In genomic region chr5:33435151-33435550, GRCm38 (mm10) we compare ENCODE assay signal across 22 mouse cellular contexts. TPM values are rescaled to one million over a fixed set of nuclear protein-coding genes. Genes with fewer than 3 reads are reported as not detected.
DNase-seq lines count a peak whose midpoint lies in the region; ATAC-seq and TF ChIP-seq lines count a peak whose summit lies in the region.
"Had no signal": no experiment of that assay in that cellular context is flagged by ENCODE, and none has a peak within 500 bp of the region (broad histone marks: within the 10 kb centered on the region; RNA-seq: fewer than 3 reads in every experiment).

No protein-coding gene starts in this region.

- intact Hi-C loops in heart, postnatal 14 days (cut with DNase I): no loop called here

- peaks cover 50% of the 10 kb centered on the region for H3K4me1 ChIP-seq in heart, embryonic 15.5 days (replicated peaks)
- peaks cover 26% of the 10 kb centered on the region for H3K4me1 ChIP-seq in midbrain, embryonic 11.5 days (ENCODE audit: control insufficient read depth, insufficient read depth, low read length)
- H3K4me1 ChIP-seq in midbrain, embryonic 13.5 days (replicated peaks): peaks cover 57% of the 10 kb centered on the region
- H3K4me1 ChIP-seq in hindbrain, embryonic 12.5 days: peaks cover 33% of the 10 kb centered on the region
- no peaks in the 10 kb centered on the region for H3K4me1 ChIP-seq in stomach, postnatal 0 days (replicated peaks; ENCODE audit: control insufficient read depth, insufficient read depth)

- peaks cover 94% of the 10 kb centered on the region for H3K27me3 ChIP-seq in heart, embryonic 15.5 days
- H3K27me3 ChIP-seq in midbrain, embryonic 11.5 days (ENCODE audit: control insufficient read depth, insufficient read depth, low read length): peaks cover 91% of the 10 kb centered on the region
- H3K27me3 ChIP-seq in midbrain, embryonic 13.5 days: peaks cover 100% of the 10 kb centered on the region
- peaks cover 100% of the 10 kb centered on the region for H3K27me3 ChIP-seq in hindbrain, embryonic 12.5 days
- H3K27me3 ChIP-seq in stomach, postnatal 0 days (ENCODE audit: control insufficient read depth, insufficient read depth, low read length): peaks cover 42% of the 10 kb centered on the region

- WGBS in heart, embryonic 15.5 days: 3% methylated on average over 26 of the region's 26 CpGs
- WGBS in midbrain, embryonic 11.5 days: 2% methylated on average over 26 of the region's 26 CpGs
- 1% methylated on average over 26 of the region's 26 CpGs for WGBS in midbrain, embryonic 13.5 days
- under 1% methylated on average over 26 of the region's 26 CpGs for WGBS in hindbrain, embryonic 12.5 days
- 3% methylated on average over 26 of the region's 26 CpGs for WGBS in stomach, postnatal 0 days

- H3K9me3 ChIP-seq in heart, embryonic 15.5 days (replicated peaks): no peaks in the 10 kb centered on the region
- no peaks in the 10 kb centered on the region for H3K9me3 ChIP-seq in midbrain, embryonic 11.5 days (ENCODE audit: control insufficient read depth, low read length)
- H3K9me3 ChIP-seq in midbrain, embryonic 13.5 days: no peaks in the 10 kb centered on the region
- H3K9me3 ChIP-seq in hindbrain, embryonic 12.5 days (replicated peaks): no peaks in the 10 kb centered on the region
- H3K9me3 ChIP-seq in stomach, postnatal 0 days (ENCODE audit: control insufficient read depth, low read length): no peaks in the 10 kb centered on the region
- H3K9me3 ChIP-seq: limb, embryonic 12.5 days; liver, embryonic 15.5 days had no signal

- no peak for TF ChIP-seq CTCF in stomach, postnatal 0 days (IDR thresholded peaks at IDR 0.05; ENCODE audit: low read depth)

- no peak for ATAC-seq in heart, embryonic 15.5 days (replicated peaks; ENCODE audit: insufficient number of reproducible peaks, insufficient read depth, low FRiP score, low read depth)
- no peak for ATAC-seq in midbrain, embryonic 11.5 days (ENCODE audit: low FRiP score)
- no peak for ATAC-seq in midbrain, embryonic 13.5 days
- ATAC-seq in hindbrain, embryonic 12.5 days (ENCODE audit: low FRiP score): no peak
- ATAC-seq in stomach, postnatal 0 days (ENCODE audit: low FRiP score, low TSS enrichment): no peak
- ATAC-seq: lung, postnatal 0 days had no signal

- H3K27ac ChIP-seq in heart, embryonic 15.5 days: no peak overlapping the region
- no peak overlapping the region for H3K27ac ChIP-seq in midbrain, embryonic 11.5 days (ENCODE audit: low read depth, low read length)
- H3K27ac ChIP-seq in midbrain, embryonic 13.5 days: no peak overlapping the region
- H3K27ac ChIP-seq in hindbrain, embryonic 12.5 days: no peak overlapping the region
- no peak overlapping the region for H3K27ac ChIP-seq in stomach, postnatal 0 days (replicated peaks)
- H3K27ac ChIP-seq: kidney, postnatal 0 days; limb, embryonic 12.5 days; liver, embryonic 15.5 days had no signal

- peak overlapping the region; percentile 34; the same call in 1 of the 2 replicates for H3K4me3 ChIP-seq in heart, embryonic 15.5 days
- H3K4me3 ChIP-seq in midbrain, embryonic 11.5 days (ENCODE audit: low read depth, low read length): 0 out of 2 replicates have a peak overlapping the region, but pooled peaks have one; percentile 19
- no peak overlapping the region; the same call in 1 of the 2 replicates for H3K4me3 ChIP-seq in midbrain, embryonic 13.5 days (replicated peaks)
- no peak overlapping the region for H3K4me3 ChIP-seq in hindbrain, embryonic 12.5 days
- H3K4me3 ChIP-seq in stomach, postnatal 0 days (ENCODE audit: low read depth, low read length): peak overlapping the region; percentile 15; the same call in 1 of the 2 replicates
- H3K4me3 ChIP-seq: erythroblast, embryonic 14.5 days had no signal

- no peak for TF ChIP-seq EP300 in stomach, postnatal 0 days (optimal IDR thresholded peaks at IDR 0.05)

- DNase-seq in heart, postnatal 14 days: no peak
- peak; percentile 91 for DNase-seq in midbrain, embryonic 11.5 days (ENCODE audit: low spot score, missing footprints)
- no peak for DNase-seq in stomach, postnatal 0 days (ENCODE audit: low spot score)
- DNase-seq in layer of hippocampus, adult 8-10 months (ENCODE audit: low spot score in 2 of 2): no peak
- DNase-seq: adrenal gland, postnatal 25 days; B cell, adult 2 months; heart, adult 18-20 months; thymus, adult 18-20 months had no signal

- H3K36me3 ChIP-seq in heart, embryonic 15.5 days: no peaks in the 10 kb centered on the region
- no peaks in the 10 kb centered on the region for H3K36me3 ChIP-seq in midbrain, embryonic 11.5 days (ENCODE audit: control insufficient read depth, insufficient read depth, low read length)
- no peaks in the 10 kb centered on the region for H3K36me3 ChIP-seq in midbrain, embryonic 13.5 days
- H3K36me3 ChIP-seq in hindbrain, embryonic 12.5 days: no peaks in the 10 kb centered on the region
- H3K36me3 ChIP-seq in stomach, postnatal 0 days (ENCODE audit: control insufficient read depth, insufficient read depth, low read length): no peaks in the 10 kb centered on the region
- H3K36me3 ChIP-seq: limb, embryonic 12.5 days; liver, embryonic 15.5 days had no signal

- no peak overlapping the region for H3K4me2 ChIP-seq in heart, embryonic 15.5 days
- H3K4me2 ChIP-seq in midbrain, embryonic 11.5 days: no peak overlapping the region
- no peak overlapping the region for H3K4me2 ChIP-seq in midbrain, embryonic 13.5 days (replicated peaks)
- H3K4me2 ChIP-seq in hindbrain, embryonic 12.5 days (replicated peaks): 0 out of 2 replicates have a peak overlapping the region, but pooled peaks have one; percentile 45
- H3K4me2 ChIP-seq in stomach, postnatal 0 days (replicated peaks; ENCODE audit: low read depth): no peak overlapping the region

- no peak overlapping the region for H3K9ac ChIP-seq in heart, embryonic 15.5 days
- no peak overlapping the region for H3K9ac ChIP-seq in midbrain, embryonic 11.5 days (ENCODE audit: low read length)
- H3K9ac ChIP-seq in midbrain, embryonic 13.5 days (replicated peaks): no peak overlapping the region
- H3K9ac ChIP-seq in hindbrain, embryonic 12.5 days: no peak overlapping the region
- no peak overlapping the region for H3K9ac ChIP-seq in stomach, postnatal 0 days (ENCODE audit: low read length)
- H3K9ac ChIP-seq: limb, embryonic 12.5 days; liver, embryonic 15.5 days had no signal

RNA-seq across cellular contexts. Expression of gene Nkx1-1, which starts 1.4 kb away (rescaled TPM):
- not detected in 2 replicates for polyA plus RNA-seq in heart, embryonic 15.5 days (2015; fragmentation: Nextera tagmentation; extraction: Ambion mirVana)
- not detected for total RNA-seq in heart, postnatal 14 days (2021)
- polyA plus RNA-seq in midbrain, embryonic 11.5 days (2014; fragmentation: Nextera tagmentation; extraction: Ambion mirVana): 0.40 and 0.48 TPM in 2 replicates
- not detected in 2 replicates for polyA plus RNA-seq in midbrain, embryonic 13.5 days (2015; fragmentation: Nextera tagmentation; extraction: Ambion mirVana)
- 2.8 and 3.2 TPM in 2 replicates for polyA plus RNA-seq in hindbrain, embryonic 12.5 days (2016; fragmentation: Nextera tagmentation; extraction: Ambion mirVana)
- not detected in 2 replicates for polyA plus RNA-seq in stomach, postnatal 0 days (2015; fragmentation: Nextera tagmentation; extraction: Ambion mirVana)
- not detected for total RNA-seq in layer of hippocampus, adult 8-10 months (2022)
- total RNA-seq: adrenal gland, postnatal 25 days; gastrocnemius, adult 8-10 months; heart, adult 18-20 months; left cerebral cortex, adult 8-10 months; megakaryocyte progenitor cell, adult 5-6 weeks; monocyte, adult 5-6 weeks had no signal
- polyA plus RNA-seq: cortical plate, adult 2 months; erythroblast, embryonic 14.5 days; heart, embryonic 14.5 days; kidney, postnatal 0 days; limb, embryonic 12.5 days; liver, embryonic 15.5 days; lung, postnatal 0 days had no signal

RNA-seq across cellular contexts. Expression of gene Uvssa, which starts 56.8 kb away (rescaled TPM):
- 3.8 and 5.2 TPM in 2 replicates for polyA plus RNA-seq in heart, embryonic 15.5 days (2015; fragmentation: Nextera tagmentation; extraction: Ambion mirVana)
- 1 to 10 TPM; 4.4 to 6.2 TPM for total RNA-seq in heart, postnatal 14 days (2021)
- polyA plus RNA-seq in midbrain, embryonic 11.5 days (2014; fragmentation: Nextera tagmentation; extraction: Ambion mirVana): 5.8 and 6.1 TPM in 2 replicates
- polyA plus RNA-seq in midbrain, embryonic 13.5 days (2015; fragmentation: Nextera tagmentation; extraction: Ambion mirVana): 9.4 and 9.9 TPM in 2 replicates
- polyA plus RNA-seq in hindbrain, embryonic 12.5 days (2016; fragmentation: Nextera tagmentation; extraction: Ambion mirVana): 10.3 and 10.4 TPM in 2 replicates
- polyA plus RNA-seq in stomach, postnatal 0 days (2015; fragmentation: Nextera tagmentation; extraction: Ambion mirVana): 4.5 and 5.0 TPM in 2 replicates
- total RNA-seq in layer of hippocampus, adult 8-10 months (2022): 1 to 10 TPM; 7.0 to 9.7 (median 8.3) TPM

Comparison
In these comparisons a context has a peak if more than half of its experiments do, and no peak if none do; other contexts are left out.
1. H3K4me3 ChIP-seq: peak in heart, embryonic 15.5 days (single experiment), midbrain, embryonic 11.5 days (single experiment) and stomach, postnatal 0 days (single experiment); none in midbrain, embryonic 13.5 days (single experiment) and hindbrain, embryonic 12.5 days (single experiment).